Mouse (Mus musculus) small intestine, adult 2 months (tissue): Measurements from ENCODE around the gene Klrb1c.
"Not testable (repeated sequence)": the region's sequence is repeated elsewhere in the genome, so short reads cannot be mapped to it uniquely, and the experiment has no call there.

Experiments used
- CTCF ChIP-seq: fragments of 200-500 bp; IDR thresholded peaks from 2 replicates; pipeline ENCODE4 v1.5.1; 2012; ENCODE audit warnings: low read depth, mild to moderate bottlenecking, control low read depth, inconsistent platforms, low read length, moderate library complexity, mixed read lengths; ENCODE audit not compliant: insufficient replicate concordance, insufficient read length; ENCODE audit errors: extremely low read depth
- POLR2A ChIP-seq: fragments of 200-500 bp; IDR thresholded peaks from 2 replicates; pipeline ENCODE4 v1.6.1; 2012; ENCODE audit warnings: low read depth, mild to moderate bottlenecking, control low read depth, inconsistent platforms, low read length, moderate library complexity

DNA sequence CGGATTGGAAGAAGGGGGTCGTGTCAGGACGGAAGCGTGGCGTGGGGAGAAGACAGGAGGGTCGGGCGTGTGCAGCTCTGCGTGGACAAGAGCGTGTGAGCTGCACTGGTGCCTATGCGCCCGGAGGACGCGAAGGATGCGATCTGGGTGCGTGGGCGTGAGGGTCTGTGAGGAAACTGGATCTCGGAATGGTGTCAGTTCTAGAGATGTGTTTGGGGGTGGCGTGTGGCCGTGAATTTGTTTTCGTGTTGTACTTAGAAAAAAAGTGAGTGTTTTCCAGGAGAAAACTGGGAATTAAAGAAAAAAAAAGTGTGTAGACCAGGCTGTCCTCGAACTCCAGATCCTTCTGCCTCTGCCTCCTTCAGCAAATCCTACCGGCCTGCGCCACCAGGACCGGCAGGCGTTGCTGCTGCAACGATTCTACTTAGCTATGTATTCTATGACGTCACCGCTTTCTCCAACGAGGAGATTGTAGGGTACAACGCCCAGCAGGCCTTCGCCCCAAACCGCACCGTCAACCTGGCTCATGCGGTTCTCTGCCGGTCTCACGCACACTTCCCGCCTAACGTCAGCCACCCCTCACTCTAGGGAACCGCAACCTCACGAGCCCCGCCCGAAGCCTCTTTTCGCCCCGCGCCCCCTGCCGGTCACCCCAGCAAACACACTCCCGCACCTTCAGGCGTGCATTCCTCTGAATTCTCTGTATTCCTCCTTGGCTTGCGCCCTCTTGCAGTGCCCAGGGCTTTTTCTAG, 10.3 kb upstream of the Klrb1c start:
- peak; percentile 77 for TF ChIP-seq CTCF
- TF ChIP-seq POLR2A = not testable (repeated sequence)
